Mouse (Mus musculus) A20 (cell line): ENCODE results near the gene Pum3.
A peak's percentile ranks its signal among the peaks of the same experiment; 100 is the strongest.
"Not testable (repeated sequence)": the region's sequence is repeated elsewhere in the genome, so short reads cannot be mapped to it uniquely, and the experiment has no call there.

Experiments used
- DNase-seq: peaks from one replicate; pipeline ENCODE4 v3.0.0-alpha.2; 2011; ENCODE audit warnings: low read depth, low spot score

Gene Pum3

DNA sequence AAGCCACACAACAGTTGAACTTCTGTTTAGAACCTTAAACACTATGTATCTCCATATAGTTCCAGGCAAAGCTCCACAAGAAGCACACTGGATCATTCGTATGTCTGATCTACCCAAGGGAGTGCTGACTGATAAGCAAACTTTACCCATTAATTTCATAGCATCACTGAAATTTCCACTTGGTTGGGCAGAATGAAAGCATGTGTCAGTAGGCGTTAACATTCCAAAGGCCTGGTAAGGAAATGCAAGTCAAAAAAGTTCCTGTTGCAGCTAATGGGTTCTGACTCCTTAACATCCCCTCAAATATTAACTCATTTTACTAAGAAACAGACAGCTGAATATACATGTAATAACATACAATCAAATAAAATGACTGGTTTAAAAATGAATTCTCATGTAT, 37.2 kb downstream of the Pum3 start:
- DNase-seq = no peak

DNA sequence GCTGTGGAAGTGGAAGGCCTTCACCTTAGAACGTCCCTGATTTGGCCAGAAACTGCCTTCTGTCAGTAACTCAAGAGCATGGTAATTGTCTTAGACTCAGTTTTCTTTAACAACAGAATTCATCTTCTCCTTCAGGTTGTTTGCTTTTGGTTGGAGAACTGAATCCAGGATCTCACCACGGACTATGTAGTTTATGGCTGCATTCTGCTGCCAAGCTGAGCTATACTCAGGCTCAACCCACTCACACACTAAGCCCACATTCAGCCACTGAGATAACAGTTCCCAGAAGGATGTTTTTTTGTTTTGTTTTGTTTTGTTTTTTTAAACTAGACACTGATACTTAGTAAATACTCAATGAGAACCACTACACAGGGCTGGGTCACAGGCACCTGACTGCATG, 38.3 kb downstream of the Pum3 start:
- DNase-seq = no peak

DNA sequence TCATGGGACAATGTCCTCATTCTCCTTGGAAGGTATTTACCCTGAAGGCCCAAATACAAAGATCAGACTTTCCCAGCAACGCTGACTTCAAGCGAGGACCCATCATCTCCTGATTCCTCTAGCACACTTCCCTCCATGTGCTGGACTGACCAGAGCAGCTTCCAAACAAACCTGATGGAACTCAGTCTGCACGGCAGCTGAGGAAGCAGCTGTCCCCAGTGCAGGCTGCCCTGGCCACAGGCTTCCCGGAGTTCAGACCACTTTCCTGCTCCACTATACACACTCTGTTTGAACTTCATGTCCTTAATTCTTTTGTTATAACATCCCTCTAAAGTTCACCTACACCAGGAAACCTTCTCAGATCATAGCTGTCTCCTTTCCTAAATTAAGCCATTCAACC, 40.1 kb downstream of the Pum3 start:
- not testable (repeated sequence) for DNase-seq

DNA sequence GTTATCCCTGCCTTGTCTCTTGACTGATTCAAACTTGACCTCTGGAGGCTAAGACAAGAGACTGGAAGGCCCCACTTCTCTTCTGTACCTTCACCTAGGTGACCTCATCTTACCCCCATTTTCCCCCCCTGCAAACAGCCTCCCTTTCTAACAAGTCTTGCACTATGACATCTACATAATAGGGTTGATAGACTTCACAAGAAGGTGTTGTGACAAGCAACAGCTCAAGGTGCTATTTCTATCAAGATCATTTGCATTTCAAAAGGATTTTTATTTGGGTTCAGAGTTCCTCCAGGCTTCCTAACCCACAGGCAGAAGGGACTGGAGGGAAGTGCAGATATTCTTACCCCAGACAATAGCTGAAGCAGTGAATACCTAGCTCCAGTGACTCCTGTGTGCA, 44.3 kb downstream of the Pum3 start:
- no peak for DNase-seq

DNA sequence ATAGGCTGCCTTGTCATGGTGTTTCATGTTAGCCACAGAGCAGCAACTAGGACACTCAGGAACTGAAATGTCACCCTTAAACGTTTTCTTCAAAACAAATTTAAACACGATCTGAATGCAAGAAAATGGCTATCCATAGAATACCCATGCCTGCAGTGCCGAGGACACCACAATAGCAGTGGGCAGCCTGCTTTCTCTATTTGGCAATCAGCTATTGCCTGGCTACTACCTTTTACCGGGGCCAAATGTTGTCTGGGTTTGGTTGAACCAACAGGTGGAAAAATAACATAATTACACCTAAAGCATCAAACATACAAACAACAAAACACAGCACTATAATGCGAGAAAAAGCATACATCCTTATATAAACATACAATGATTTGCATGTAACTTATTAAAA, 46.4 kb downstream of the Pum3 start:
- DNase-seq = no peak

DNA sequence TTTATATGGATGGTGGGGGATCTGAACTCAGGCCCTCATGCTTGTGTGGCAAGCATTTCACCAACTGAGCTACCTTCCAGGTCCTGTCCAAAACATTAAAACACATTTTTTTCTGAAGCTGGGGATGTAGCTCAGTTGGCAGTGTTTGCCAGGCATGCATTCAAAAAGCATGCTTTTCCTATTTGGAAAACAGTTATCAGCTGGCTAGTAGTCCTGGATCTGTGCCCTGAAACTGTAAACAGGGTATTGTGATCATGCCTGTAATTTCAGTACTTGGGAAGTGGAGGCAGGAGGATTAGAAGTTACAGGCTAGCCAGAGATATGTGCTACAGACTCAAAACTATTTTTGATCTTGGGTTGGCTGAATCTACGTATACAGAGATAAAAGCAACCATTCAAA, 47.5 kb downstream of the Pum3 start:
- no peak for DNase-seq

DNA sequence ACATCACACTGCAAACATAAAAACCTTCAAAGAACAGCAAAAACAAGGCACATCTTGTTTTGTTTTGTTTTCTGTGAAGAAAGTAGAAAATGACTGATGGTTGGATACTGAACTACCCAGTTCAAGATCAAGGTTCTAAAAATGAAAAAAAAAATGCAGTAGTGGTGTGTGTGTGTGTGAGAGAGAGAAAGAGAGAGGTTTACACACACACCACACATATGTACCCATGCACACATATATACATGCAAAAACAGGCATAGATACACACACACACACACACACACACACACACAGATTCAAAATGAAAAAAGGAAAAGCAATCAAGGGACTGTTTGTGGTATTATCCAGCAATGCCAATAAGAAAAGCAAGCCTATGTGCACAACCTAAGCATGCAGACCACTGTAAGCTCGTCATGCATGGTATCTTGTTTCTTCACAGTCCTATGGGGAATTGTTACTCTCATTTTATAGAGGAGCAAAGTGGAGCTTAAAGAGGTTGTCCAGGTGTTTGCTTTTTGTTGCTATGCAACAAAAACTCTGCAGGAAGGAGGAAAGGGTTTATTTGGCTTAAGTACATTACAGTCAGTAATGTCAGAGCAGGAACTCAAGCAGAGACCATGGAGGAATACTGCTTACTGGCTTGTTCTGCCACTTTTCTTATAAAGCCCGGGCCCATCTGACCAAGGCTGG, 49.8 kb downstream of the Pum3 start:
- no peak for DNase-seq

DNA sequence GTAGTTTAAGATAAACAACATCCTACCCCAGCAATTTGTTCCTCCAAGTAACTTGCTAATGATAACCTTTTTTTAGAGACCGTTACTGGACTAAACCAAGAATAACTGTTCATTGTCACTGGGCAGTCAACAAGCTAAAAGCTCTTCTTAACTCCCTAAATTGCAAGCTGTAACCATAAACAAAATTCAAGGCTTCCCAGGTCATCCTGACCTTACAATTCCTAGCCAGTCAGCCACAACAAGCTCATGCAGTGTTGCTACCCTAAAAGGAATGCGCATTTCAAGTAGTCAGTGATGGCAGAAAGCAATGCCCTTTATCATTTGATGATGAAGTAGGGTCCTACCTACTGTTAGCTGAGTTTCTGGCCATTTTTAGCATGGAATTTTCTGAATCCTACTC, 58.8 kb downstream of the Pum3 start:
- no peak for DNase-seq

DNA sequence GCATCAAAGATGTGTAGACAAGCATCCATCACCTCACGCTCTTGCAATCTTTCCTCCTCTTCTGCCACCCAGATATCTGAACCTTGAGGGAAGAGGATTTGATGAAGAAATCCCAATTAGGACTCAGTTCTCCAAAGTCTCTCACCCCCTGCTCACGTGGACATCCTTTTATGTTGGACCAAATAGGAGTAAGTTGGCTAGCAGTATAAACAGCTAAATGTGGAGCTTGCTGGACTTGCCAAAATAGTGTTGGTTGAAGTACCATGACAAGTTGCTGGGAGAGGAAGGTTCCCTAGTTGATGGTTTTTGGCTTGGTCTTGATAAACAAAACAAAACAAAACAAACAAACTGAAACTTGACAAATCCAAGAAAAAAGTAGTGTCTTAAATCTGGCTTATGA, 59.5 kb downstream of the Pum3 start:
- DNase-seq = no peak

DNA sequence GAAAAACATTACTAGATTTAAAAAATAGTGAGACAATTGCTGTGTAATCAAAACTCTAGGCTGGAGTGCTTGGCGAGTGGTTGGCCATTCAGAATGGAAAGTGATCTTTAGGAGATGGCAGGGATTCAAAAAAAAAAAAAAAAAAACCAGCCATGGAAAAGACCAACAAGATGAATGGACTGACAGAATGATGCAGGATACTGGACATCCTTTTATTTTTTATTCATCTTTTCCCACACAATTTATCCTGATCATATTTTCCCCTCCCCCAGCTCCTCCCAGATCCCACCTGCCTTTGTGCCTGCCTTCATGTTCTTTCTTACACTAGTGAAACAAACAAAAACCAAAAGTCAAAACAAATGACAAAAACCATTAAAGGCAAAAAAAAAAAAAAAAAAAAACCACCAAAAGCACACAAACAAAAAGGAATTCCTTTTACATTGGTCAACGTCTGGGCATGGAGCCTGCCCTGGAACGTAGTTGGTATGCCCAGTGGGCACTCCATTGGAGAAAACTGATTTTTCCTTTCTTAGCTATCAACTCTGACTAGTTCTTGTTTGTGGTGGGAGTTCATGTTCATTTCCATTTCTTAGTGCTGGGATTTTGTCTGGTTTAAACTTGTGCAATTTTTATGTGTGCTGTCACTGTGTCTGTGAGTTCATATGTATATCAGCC, 60.0 kb downstream of the Pum3 start:
- no peak for DNase-seq

DNA sequence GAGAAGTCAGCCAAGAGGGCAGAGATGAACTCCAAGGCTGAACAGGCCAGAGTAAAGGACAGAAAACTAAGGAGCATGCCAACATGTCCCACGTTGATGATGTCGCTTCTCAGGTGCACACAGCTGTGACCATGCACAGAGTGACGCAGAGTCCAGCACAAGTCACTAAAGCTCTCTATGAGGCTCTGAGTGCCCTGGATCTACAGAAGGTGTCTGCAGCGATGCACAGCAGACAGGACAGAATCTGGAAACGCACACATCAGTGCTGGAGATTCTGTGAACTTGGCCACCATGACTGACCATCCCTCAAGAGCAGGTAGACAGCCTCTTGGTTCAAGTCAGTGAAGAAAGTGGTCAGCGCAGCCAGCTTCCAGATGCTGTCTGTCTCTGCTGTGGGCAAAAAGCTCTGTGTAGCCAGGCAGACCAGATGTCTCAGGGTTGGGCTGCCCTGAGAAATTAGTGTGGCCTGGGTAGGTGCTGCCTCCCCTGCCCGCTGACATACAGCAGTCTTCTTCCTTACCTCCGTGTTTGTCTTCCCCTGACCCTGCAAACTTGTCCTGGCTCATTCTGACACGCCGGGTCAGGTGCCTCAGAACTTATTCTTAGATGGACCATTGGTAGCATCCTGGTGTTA, 63.4 kb downstream of the Pum3 start:
- no peak for DNase-seq

DNA sequence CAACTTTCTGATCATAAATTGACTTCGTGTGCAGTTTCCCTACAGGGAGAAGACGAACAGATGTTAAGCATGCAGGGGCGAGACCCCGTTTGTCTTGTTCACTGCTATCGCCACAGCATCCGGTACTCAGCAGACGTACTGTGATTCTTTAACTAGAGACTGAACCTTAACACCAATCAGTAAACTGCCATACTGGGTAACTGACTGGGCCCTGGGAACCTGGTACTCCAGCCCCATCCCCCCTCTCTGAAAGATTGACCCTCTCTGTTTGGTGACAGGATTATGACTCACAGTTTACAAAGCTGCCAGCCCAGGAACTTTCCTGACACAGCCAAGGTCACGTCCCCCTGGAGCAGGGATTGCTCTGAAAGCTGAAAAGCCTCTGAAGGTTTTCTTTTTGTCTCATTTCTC, 65.1 kb downstream of the Pum3 start:
- peak; percentile 68 for DNase-seq

DNA sequence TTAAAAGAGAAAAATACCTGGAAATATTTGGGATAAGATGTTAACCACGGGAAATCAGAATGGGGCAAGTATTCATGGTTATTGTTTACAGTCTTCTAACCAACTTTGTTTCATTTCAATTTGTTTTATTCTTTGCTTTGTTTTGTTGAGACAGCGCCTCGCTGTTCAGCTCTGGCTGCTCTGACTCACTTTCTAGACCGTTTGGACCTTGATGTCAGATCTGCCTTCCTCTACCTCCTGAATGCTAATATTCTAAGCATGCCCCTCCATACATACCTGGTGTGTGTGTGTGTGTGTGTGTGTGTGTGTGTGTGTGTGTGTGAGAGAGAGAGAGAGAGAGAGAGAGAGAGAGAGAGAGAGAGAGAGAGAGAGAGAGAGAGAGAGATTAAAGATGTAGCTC, 65.7 kb downstream of the Pum3 start:
- DNase-seq = peak; percentile 45

DNA sequence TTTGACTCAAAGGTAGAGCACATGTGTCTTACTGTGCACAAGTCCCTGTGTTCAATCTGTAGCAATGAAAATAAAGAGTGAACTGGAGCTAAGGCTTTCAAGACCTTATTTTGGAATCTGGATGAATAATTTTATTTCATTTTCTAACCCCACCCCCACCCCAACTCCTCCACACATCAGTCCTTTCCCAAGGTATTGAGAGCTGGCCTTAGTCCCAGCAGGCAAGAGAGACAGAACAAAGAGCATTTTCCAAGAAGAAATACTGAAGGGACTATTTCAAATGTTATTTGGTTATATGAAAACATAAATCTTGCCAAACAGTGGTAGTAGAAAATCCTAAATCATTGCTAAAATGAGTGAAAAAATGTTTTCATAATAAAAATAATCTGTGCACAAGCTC, 69.2 kb downstream of the Pum3 start:
- no peak for DNase-seq

DNA sequence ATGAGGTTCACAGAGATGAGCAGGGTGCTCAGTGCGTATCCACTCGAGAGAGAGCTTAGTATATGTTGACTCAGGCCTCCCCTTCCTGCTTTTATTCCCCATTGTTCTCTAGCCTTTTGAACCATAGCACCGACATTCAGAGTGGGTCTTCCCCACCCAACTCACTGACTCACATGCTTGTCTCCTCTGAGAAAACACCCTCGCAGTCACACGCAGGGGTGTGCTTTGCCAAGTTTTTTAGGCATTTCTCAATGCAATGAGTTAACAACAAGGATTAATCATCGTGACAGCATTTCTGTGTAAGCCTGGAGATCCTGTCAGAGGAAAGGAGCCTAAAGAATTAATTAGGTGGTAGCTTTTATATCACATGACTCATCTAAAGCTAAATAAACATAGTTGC, 77.9 kb downstream of the Pum3 start:
- DNase-seq = no peak

DNA sequence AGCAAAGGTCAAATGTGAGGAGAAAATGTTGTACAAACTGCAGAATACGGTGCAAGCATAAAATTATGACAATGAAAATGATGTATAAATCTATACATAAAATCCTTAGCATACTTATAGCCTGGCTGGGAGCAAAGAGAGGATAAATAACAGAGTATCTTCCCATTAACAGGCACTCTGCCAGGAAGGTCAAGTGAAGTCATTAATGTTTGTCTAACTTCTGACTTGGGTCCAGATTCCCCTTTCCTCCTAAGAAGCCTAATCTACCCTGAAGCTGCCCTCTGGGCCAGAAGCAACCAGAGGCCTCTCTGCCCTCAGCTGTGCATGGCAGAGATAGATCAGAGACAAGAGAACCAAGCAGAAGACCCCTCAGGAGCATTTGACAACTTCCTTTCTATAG, 83.1 kb downstream of the Pum3 start:
- no peak for DNase-seq
